Mouse (Mus musculus) Patski (cell line): ENCODE data around the gene Npr2. TPM values are rescaled to one million over a fixed set of nuclear protein-coding genes. Genes with fewer than 3 reads are reported as not detected.

Source experiments
- ATAC-seq: fragments of 100-300 bp; one replicate; pipeline ENCODE4 v1.8.0; 2021
- CTCF ChIA-PET: fragments of 350-600 bp; sonication (Branson Sonifier 250); formaldehyde crosslinking; loops from one replicate; lab custom pipeline; 2022; ENCODE audit warnings: inconsistent platforms; lab: Charles Lee
- POLR2A ChIA-PET: fragments of 350-600 bp; sonication (Branson Sonifier 250); formaldehyde crosslinking; loops from one replicate; lab custom pipeline; 2022; ENCODE audit warnings: antibody characterized with exemption, inconsistent platforms; lab: Charles Lee
- DNase-seq: peaks from one replicate; pipeline ENCODE4 v3.0.0-alpha.2; 2011; ENCODE audit warnings: low read depth, low spot score
- H3K27me3 ChIP-seq: fragments of 371-371 bp; one replicate; pipeline ENCODE4 v1.5.1; 2021
- CTCF ChIP-seq: fragments of 100-300 bp; IDR thresholded peaks from one replicate; pipeline ENCODE4 v1.5.1; 2021
- in situ Hi-C: fragments of 300-500 bp; cut with MboI; formaldehyde crosslinking; loops from 3 replicates; pipeline ENCODE4 v1.11.1; 2018; ENCODE audit warnings: low pct_unique_long_range_greater_than_20kb, mixed read lengths
- polyA plus RNA-seq: library from polyadenylated mRNA; unstranded; gene quantifications from one replicate; pipeline ENCODE4 v1.2.3, GENCODE M21; 2021

Gene Npr2
- polyA plus RNA-seq, 1 experiment from 2014 or later: 47.2 TPM

DNA sequence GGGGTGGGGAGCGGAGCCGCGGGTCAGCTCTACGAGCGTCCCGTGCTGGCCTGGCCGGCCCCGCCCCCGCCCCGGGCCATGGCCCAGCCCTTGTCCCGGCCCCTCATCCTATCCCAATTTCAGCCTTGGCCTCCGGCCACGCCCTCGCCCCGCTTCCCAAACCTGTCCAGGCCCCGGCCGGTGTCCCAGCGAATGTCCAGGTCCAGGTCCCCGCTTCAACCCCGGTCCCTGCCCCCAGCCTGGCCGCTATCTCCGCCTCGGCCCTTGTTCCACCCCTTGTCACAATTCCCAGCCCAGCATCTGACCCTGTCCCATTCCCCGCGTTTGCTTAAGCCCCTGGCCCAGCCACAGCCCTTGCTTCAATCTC, 37.7 kb downstream of the Npr2 start:
- H3K27me3 ChIP-seq: peaks cover 3% of the 10 kb centered on the region
- TF ChIP-seq CTCF: no peak
- ATAC-seq (peak; percentile 52), DNase-seq (no peak)
- ChIA-PET POLR2A (interaction anchor here (0.6 kb wide), 1 partner anchor 514 kb away, joined by 3 read pairs; no protein-coding TSS in a partner anchor), CTCF (no interaction called here)
- in situ Hi-C loops: loop anchor here (10.0 kb wide), 1 partner anchor 235 kb away; no protein-coding TSS in a partner anchor

DNA sequence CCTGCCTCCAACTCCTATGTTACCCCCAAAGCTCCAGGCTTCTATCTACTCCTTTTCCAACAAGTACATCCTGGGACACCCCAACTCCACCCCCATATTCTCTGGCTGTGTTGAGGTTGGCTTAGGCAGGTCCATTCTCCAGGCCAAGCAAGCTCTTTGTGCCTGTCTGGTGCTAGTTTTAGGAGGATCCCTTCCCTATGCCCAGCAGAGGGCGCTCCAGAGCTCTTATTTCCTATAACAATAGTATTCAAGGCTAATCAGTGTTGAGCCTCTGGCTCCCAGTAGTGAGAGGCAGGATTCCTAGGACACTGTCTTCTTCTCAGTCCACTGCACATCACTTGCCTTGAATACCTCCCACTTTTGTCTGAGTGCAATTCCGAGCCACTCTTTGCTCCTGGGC, 40.3 kb downstream of the Npr2 start:
- ATAC-seq (no peak), DNase-seq (no peak)
- no peaks in the 10 kb centered on the region for H3K27me3 ChIP-seq
- peak; percentile 85 for TF ChIP-seq CTCF
- ChIA-PET CTCF (interaction anchor here (0.6 to 4.3 kb wide), 23 partner anchors 9 to 141 kb away, joined by 3 to 32 read pairs (median 4); partner anchors contain the start of genes Hint2, Hrct1, Olfr71 and Spag8), POLR2A (interaction anchor here (0.7 kb wide), 1 partner anchor 14 kb away, joined by 3 read pairs; no protein-coding TSS in a partner anchor)
- in situ Hi-C loops: loop anchor here (5.0 kb wide), 1 partner anchor 40 kb away; the partner anchor contains the start of gene Olfr71

GRCm38 (mm10) chr4:43673703-43674102, 42.0 kb downstream of the Npr2 start:
- CTCF ChIA-PET: interaction anchor here (0.9 to 4.3 kb wide), 2 partner anchors 33 to 38 kb away, joined by 3 to 32 read pairs; partner anchors contain the start of gene Olfr71
- H3K27me3 ChIP-seq: no peaks in the 10 kb centered on the region
- TF ChIP-seq CTCF: no peak
- in situ Hi-C loops: loop anchor here (5.0 kb wide), 1 partner anchor 39 kb away; the partner anchor contains the start of gene Olfr71
- POLR2A ChIA-PET: interaction anchor here (0.5 kb wide), 1 partner anchor 262 kb away, joined by 4 read pairs; no protein-coding TSS in a partner anchor
- ATAC-seq (no peak), DNase-seq (no peak)

DNA sequence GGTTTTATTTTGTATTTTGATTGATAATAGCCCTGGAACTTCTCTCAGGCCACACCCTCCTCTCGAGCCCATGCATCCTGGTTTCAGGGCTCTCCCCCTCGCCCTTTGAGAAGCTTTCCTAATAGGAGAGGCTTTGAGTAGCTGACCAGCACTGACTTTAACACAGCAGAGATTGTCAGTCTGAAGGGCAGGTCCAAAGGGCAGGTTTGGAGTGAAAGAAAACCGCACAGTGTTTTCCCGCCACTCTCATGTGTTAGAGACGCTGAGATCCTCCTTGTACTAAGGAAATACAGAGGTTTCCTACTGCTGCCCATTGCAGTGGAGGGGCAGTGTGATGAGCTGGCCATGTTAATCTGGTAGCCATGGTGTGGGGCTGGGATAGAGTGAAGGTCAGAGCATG, 43.2 kb downstream of the Npr2 start:
- TF ChIP-seq CTCF: no peak
- ATAC-seq (no peak), DNase-seq (no peak)
- in situ Hi-C loops: loop anchor here (5.0 kb wide), 1 partner anchor 37 kb away; the partner anchor contains the start of gene Olfr71
- CTCF ChIA-PET: interaction anchor here (1.4 kb wide), 1 partner anchor 37 kb away, joined by 7 read pairs; no protein-coding TSS in a partner anchor
- no peaks in the 10 kb centered on the region for H3K27me3 ChIP-seq
- POLR2A ChIA-PET: no interaction called here

DNA sequence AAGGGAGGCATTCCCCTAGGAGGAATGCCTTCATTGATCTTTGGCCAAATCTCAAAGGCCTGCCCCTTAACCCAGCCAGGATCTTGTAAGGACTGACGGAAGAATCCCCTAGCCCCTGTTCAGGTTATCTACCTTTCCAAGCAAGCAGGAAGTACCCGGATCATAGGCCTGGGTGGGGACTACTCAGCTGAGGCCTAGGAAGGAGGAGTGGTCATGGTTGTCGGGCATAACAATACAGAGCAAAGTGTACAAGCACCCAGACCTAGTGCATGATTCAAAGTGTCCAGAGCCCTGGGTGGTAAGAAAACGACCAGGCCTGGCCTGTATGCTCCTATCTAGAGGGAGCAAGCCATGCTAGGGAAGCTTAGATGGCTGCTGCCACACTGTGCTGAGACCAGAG, 43.9 kb downstream of the Npr2 start:
- ATAC-seq: no peak
- POLR2A ChIA-PET: no interaction called here
- no peak for TF ChIP-seq CTCF
- H3K27me3 ChIP-seq: no peaks in the 10 kb centered on the region
- CTCF ChIA-PET: interaction anchor here (1.4 kb wide), 1 partner anchor 36 kb away, joined by 7 read pairs; no protein-coding TSS in a partner anchor
- DNase-seq: no peak
- in situ Hi-C loops: no loop called here

GRCm38 (mm10) chr4:43678541-43678940, 46.8 kb downstream of the Npr2 start:
- H3K27me3 ChIP-seq: no peaks in the 10 kb centered on the region
- ChIA-PET CTCF (no interaction called here), POLR2A (interaction anchor here (0.6 kb wide), 1 partner anchor 143 kb away, joined by 3 read pairs; no protein-coding TSS in a partner anchor)
- ATAC-seq (no peak), DNase-seq (no peak)
- in situ Hi-C loops: no loop called here
- no peak for TF ChIP-seq CTCF

DNA sequence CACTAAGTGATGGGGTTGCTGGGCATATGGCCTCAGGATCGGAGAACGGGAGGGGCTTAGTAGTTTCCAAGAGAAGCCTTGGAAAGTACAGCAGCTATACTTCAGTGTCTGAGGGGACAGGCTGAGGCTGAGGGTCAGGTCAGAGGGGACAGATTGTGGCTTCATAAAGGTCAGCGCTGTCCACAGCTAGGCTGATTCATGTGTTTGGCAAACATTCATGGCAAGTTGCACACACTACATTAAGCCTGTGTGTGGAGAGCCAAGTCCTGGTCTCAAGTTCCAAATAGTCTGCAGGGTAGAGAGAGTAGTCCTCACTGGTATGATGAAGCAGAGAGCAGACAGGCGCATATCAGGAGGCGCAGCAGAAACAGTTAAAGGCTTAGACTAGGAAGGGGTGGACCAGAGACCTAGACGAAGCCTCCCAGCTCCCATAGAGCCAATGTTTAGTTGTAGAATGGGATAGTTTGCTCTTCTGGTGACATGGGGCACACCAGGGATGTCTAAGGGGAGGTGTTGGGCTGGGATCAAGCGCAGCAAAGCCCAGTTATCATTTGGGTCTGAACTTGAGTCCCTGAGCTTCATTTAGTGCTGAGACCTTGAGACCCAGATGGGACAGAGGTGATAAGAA, 47.8 kb downstream of the Npr2 start:
- ATAC-seq: no peak
- in situ Hi-C loops: no loop called here

DNA sequence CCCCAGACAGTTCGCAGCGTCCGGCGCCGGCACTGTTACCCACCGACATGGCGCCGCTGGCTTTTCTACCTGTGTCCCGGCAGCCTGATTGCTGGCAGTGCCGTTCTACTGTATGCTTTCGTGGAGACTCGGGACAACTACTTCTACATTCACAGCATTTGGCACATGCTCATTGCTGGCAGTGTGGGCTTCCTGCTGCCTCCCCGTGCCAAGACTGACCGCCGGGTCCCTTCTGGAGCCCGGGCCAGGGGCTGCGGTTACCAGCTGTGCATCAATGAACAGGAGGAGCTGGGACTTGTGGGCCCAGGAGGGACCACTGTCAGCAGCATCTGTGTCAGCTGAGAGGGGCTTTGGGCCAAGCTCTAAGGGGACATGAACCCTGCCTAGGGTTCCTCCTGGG, 58.3 kb downstream of the Npr2 start:
- ChIA-PET CTCF (interaction anchor here (1.0 to 1.8 kb wide), 3 partner anchors 17 to 60 kb away, joined by 3 to 6 read pairs (median 3); no protein-coding TSS in a partner anchor), POLR2A (no interaction called here)
- no peak for ATAC-seq
- no peaks in the 10 kb centered on the region for H3K27me3 ChIP-seq
- in situ Hi-C loops: no loop called here
- TF ChIP-seq CTCF: no peak
- no peak for DNase-seq

More for the DNA sequence above, 47.8 kb downstream of the Npr2 start:
- no peak for TF ChIP-seq CTCF
- no peak for DNase-seq
- ChIA-PET CTCF (no interaction called here), POLR2A (no interaction called here)
- no peaks in the 10 kb centered on the region for H3K27me3 ChIP-seq

DNA sequence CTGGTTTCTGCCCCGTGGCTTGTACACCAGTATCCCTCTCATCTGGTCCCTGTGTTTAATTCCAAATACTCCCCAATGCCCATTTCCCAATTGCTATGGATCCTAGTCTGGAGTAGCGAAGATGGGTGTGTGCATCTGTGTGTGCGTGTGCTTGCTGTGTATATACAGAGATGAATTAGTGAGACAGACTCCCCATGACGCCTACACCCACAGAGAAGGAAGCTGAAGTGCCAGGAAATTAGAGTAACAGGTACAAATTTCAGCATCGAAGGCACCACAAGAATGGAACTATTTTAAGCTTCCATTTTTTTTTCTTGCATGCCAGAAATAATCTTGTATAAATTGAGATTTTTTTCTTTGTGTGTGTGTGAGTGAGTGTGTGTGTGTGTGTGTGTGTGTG, 59.3 kb downstream of the Npr2 start:
- in situ Hi-C loops: no loop called here
- ATAC-seq (no peak), DNase-seq (no peak)
- CTCF ChIA-PET: interaction anchor here (1.1 to 1.8 kb wide), 3 partner anchors 19 to 61 kb away, joined by 3 to 6 read pairs (median 6); no protein-coding TSS in a partner anchor
- H3K27me3 ChIP-seq: no peaks in the 10 kb centered on the region
- POLR2A ChIA-PET: interaction anchor here (0.9 to 1.1 kb wide), 2 partner anchors 11 to 122 kb away, joined by 3 to 5 read pairs; no protein-coding TSS in a partner anchor
- TF ChIP-seq CTCF: no peak

- TF ChIP-seq CTCF: no peak
- H3K27me3 ChIP-seq: no peaks in the 10 kb centered on the region
- no peak for DNase-seq
- ChIA-PET CTCF (interaction anchor here (1.5 kb wide), 1 partner anchor 19 kb away, joined by 3 read pairs; no protein-coding TSS in a partner anchor), POLR2A (no interaction called here)
- in situ Hi-C loops: no loop called here
- no peak for ATAC-seq
Measured at GRCm38 (mm10) chr4:43693806-43694241, 62.1 kb downstream of the Npr2 start.
